Mouse (Mus musculus): ENCODE data around the gene Thada. TPM values are rescaled to one million over a fixed set of nuclear protein-coding genes. Genes with fewer than 3 reads are reported as not detected.
"Not testable (repeated sequence)": the region's sequence is repeated elsewhere in the genome, so short reads cannot be mapped to it uniquely, and the experiment has no call there.

Thada gene
- total RNA-seq, 4 experiments from 2014 or later: 14.7 to 20.5 (median 16.9) TPM

DNA sequence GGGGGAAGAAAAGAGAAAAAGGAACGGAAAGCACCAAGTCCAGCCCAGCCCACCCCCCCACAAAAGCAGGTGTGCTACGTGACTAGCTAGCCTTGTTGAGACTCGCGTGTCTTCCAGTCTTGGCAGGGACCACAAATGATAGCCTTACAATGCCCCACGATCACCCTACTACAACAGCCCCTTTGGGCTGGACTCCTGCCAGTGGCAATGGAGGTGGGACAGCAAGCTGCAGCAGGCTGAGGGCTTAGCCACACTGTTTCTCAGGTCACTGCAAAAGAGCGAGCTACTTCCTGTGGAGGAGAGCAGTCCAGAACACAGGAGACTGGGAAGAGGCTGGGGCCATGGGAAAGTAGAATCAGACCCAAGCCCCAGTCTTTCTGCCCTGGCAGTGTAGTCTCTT lies 201.7 kb downstream of the Thada start:
- no peak for DNase-seq (ENCODE audit: low spot score in 2 of 2)

DNA sequence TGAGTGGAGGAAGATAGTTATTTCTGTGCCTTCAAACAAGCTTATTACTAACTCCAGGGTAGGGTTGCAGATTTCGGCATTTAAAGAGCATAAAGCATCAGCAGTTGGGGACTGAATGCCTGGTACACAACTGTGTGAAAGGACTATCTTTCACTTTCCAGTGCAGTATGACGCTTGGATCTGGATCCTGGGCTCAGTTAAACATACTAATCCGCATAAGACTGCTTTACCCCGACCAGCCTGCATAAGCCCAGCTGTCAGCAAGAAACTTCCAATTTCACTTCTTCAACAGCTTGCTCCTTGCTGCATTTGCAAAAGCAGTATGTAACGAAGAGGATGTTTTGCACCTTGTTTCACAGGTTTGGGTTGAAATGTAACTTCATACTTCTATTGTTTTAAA lies 202.4 kb downstream of the Thada start:
- no peak for DNase-seq (ENCODE audit: low spot score in 2 of 2)

DNA sequence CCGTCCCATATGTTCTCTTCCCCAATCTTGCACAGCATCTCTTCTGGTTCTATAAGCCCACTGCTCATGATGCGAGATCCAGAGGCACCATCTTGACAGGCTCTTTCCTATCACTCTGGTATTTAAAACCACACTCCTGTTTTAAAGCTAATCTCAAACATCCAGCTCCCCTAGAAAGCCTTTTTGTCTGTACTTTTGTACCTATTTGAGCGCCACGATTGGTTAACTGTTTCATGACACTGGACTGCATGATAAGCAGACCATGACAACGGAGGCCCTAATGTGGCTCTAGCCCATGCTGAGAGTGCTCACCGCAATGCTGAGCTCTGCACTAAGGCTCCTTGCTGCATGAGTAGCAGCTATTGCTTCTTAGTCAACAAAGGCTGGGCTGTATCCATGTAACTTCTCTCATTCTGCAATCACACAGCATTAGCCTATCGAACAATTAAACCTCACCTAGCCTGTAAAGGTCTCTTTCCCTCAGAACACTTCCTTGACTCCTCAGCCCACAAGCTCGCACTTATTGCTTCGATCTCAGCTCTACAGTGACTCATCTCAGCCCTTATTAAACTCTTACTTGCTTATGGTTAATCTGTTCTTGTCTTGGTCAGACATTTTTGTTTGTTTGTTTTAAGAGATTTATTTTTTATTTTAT lies 203.6 kb downstream of the Thada start:
- DNase-seq (ENCODE audit: low spot score in 2 of 2): no peak

DNA sequence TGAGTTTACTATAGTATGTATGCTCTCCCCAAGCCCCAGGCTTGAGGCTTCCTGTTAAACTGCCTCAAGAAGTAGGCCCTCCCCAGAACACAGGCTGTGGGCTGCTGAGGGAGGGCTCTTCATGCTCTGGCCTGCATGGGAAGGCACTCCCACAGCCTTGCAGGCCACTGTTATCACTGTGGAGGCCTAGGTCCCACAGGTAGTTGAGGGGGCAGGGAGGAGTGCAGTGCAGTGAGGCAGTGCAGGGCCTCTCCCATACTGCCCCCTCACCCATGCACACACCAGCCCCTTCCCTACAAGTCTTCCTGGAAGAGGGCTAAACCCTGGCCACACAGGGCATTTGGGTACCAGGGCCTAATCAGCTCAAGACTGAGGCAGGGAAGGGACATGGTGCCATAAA lies 205.0 kb downstream of the Thada start:
- no peak for DNase-seq (ENCODE audit: low spot score in 2 of 2)

DNA sequence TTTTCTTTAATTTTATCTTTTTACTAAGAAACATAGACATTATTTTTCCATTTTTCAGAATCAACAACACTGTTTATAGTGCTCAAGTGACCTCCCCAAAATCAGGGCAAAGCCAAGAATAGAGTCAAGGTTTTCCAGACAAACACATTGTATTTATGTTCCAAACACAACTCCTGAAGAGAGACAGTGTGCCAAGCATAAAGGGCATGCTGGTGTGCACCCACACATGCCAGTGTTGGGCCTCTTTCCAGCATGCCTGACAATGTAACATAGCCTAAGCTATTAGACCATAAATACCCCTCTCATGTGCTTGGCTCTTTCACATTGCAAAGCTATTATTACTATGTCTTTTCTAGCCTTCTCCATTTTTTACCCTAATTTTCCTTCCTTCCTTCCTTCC lies 205.8 kb downstream of the Thada start:
- DNase-seq (ENCODE audit: low spot score in 2 of 2): no peak

DNA sequence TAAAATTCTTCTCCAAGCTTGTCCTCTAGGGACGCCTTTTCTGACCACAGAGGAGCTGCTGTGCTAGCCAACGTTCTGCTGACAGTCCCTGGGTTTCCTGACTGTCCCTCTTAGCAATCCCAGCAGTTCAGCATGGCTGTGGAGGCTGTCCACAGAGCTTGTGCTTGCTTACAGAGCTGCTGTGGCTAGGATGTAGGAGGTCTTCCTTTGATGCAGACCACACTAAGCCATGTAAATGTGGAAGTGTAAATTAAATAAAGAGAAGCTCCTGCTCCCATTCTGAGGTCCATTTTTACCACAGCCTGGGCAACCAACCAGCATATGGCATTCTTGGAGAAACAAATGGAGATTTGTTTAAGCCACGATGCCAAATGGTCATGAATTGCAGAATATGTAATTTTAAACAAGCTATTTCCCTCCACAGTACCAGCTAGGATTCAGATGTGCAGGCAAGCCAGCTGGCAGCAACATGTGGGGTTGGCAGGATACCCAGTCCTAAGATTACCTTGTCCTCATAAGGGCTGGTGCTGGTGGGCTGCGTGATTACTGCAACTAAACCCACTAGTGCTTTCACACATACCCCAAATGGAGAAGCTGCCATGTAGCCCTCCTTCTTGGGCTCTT lies 207.3 kb downstream of the Thada start:
- peak; percentile 61 to 73 for DNase-seq (ENCODE audit: low spot score in 2 of 2)

DNA sequence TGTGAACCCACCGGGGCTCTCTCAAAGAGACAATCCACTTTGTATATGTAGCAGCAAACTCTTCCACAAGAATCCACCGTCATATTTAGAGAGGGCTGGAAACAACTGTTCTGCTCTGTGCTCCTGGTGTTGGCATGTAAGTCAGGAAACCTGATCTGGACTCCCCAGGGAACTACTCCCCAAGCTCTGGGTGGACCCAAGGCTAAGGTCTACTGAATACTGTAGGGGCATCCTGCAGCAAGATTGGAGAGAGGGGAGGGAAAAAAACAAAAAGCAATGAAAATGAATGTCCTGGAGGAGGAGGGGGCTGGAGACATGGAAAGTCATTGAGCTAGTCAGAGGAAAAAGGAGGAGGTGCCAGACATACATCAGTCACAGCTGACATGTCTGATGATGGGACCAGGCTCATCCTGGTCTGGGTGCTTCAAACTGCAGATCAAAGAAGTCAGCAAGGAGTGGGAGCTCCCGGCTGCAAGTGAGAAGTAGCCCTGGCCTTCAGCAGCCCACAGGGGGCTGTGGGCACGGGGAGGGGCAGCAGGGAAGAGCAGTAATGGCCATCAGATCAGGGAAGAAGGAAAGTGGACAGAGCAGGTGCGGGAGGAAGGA lies 208.0 kb downstream of the Thada start:
- DNase-seq (ENCODE audit: low spot score in 2 of 2): no peak

DNA sequence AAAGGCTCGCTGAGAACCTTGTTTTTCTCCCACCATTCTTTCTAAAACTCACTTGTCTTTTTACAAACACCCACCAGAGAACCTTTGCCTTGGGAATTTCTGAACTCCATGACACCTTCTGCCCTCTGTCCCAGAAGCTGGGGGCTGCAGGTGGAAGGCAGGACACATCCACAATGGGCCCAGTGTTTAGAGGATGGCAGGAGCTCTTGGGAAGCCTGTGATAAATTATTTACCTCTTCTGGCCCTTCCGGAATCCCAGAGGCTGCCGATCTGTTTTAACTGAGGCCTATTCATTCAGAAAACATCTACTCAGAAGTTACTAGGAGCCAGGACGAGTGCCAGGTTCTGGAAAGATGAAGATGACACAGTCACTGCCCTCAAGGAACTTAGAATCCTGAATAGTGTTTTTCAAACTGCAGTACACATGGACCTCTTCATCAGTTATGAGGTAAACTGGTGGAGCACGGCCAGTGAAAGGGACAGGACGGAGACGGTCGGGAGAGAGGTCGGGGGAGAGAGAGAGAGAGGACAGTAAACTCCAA lies 209.7 kb downstream of the Thada start:
- no peak for DNase-seq (ENCODE audit: low spot score in 2 of 2)

DNA sequence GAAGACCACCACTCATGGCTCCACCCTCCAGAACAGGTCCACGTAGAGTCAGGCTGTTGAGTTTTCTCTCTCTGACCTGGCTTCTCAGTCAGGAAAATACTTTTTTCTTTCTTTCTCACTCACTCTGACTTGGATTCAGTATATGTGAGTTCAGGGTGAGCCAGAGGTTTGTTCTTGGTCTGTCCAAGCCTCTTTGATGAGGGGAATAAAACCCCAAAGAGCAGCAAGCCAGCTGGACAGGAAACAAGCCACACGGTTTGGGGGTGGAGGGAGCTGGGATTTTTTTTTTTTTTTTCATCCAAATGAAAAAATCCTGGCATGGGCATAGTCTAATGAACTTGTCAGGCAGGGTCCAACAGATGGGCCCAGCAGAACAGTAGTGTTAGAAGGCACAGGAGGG lies 210.2 kb downstream of the Thada start:
- no peak for DNase-seq (ENCODE audit: low spot score in 2 of 2)

DNA sequence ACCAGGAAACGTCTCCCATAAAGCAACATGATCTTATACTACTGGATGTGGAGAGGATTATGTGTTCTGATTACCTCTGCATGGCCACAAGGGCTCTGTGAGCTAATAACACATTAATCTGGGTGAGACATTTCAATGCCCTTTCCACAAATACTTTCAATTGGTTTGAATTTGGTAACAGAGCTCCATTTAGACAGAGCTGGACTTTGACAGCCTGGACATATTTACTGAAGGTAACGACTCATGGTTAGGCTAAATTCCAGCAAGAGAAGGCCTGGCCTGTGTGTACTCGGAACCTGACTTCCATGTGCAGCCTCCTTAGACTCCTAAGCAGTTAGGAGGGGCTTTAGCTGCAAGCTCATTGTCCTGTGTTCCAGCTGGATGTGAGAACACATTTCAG lies 214.6 kb downstream of the Thada start:
- no peak for DNase-seq (ENCODE audit: low spot score in 2 of 2)

DNA sequence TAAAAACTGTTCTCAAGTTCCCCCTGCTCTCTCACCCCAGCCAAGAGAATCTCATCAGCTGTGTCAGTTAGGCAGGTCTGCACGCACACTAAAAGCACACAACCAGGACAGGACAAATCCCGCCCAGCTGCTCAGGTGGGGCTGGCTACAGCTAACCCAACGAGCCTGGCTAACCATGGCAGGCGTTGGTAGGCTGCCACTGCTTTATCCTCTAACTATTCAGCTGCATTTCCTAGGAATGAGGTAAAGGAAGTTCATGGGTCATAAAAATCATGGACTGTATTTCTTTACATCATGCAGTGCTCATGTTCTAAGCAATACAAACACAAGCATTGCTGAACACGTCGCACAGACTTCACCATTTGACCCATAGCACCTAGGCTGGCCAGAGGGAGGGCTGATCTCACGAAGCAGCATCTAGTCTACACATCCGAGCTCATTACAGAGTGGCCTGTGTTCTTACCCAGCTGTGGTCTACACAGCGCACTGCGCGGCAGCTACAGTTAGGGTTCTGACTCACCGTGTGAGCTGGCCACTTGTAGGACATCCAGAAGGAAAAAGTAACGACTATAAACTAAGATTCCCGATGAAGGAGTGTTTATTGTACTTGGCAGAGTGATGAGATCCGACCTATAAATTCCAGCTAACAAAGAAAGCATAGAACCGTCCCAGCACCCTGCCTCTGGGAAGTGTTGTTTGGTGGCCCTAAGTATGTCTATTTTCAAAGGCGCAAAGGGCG lies 221.7 kb downstream of the Thada start:
- DNase-seq (ENCODE audit: low spot score in 2 of 2): no peak

DNA sequence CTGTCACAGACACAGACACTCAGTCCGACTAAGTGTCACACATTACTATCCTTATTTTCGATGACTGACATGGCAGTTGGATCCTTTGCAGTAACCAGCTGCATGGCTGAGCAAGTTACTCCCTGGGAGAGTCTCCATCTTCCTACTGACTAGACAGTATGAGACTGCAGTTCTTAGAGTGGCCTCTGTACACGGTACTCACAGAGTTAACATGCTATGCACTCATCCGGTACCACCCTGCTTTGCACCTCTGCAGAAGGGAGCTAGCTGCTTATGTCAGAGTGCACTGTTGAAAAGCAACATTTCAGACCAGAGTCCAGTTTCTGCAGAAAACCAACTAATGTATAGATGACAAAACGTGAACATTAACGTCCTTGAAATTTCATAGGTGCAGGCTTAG lies 222.2 kb downstream of the Thada start:
- DNase-seq (ENCODE audit: low spot score in 2 of 2): no peak

DNA sequence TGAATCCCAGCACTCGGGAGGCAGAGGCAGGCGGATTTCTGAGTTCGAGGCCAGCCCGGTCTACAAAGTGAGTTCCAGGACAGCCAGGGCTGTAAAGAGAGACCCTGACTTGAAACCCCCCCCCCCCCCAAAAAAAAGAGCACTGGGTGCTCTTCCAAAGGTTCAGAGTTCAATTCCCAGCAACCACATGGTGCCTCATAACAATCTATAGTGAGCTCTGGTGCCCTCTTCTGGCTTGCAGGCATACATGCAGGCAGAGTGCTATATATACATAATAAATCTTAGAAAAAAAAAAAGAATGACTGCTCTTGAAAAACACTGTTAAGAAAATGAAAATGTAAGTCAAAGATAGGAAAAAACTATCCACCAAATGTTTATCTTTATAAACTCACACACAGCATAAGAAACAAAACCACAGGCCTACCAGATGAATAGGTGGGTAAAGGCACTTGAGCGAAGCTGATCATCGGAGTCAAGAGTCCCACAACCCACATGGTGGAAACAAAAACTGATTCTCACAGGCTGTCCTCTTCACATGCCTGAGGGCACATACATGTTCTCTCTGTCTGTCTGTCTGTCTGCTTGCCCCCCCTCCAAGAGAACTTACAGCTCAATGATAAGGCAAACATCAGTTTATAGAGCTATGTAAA lies 224.6 kb downstream of the Thada start:
- DNase-seq (ENCODE audit: low spot score in 2 of 2): no peak

DNA sequence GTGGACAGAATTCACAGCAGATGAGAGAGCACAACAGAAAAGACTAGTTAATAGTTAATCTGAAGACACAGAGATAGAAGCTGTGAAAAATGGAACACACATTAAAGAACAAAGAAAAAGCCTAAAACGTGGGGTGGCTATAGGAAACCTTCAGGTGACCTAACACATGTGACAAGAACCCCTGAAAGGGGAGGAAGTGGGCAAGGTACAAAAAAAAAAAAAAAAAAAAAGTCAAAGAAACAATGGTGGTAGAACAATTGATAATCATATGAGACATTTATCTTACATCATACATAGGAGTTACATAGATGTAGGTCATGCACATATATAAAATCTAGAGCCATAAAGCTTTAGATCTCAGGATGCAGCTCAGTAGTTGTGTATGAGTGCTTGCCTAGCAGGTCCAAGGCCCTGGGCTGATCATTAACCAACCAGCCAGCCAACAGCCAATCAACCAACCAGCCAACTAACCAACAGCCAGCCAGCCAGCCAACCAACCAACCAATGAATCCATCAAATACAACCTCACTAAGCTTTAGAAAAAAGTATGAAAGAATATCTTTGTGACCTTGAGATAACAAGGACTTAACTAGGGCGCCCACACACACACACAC lies 226.2 kb downstream of the Thada start:
- DNase-seq (ENCODE audit: low spot score in 2 of 2): no peak

DNA sequence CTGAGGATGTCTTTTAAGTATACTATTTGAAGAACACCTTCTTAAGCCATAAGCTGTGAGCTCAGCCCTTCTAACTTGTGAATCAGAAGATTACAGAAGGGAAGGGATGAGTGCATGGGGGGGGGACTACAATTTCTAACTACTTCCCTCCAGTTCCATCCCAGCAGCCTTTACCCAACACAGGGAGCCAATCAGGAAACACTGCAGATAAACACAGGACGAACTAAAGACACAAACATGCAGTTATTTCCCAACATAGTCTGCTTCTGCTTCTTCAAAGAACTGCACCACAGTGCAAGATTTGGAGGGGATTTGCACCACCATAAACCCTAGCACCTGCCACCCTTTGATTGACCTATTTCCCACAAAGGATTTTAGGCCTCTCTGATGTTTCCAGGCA lies 227.8 kb downstream of the Thada start:
- DNase-seq (ENCODE audit: low spot score in 2 of 2): no peak

DNA sequence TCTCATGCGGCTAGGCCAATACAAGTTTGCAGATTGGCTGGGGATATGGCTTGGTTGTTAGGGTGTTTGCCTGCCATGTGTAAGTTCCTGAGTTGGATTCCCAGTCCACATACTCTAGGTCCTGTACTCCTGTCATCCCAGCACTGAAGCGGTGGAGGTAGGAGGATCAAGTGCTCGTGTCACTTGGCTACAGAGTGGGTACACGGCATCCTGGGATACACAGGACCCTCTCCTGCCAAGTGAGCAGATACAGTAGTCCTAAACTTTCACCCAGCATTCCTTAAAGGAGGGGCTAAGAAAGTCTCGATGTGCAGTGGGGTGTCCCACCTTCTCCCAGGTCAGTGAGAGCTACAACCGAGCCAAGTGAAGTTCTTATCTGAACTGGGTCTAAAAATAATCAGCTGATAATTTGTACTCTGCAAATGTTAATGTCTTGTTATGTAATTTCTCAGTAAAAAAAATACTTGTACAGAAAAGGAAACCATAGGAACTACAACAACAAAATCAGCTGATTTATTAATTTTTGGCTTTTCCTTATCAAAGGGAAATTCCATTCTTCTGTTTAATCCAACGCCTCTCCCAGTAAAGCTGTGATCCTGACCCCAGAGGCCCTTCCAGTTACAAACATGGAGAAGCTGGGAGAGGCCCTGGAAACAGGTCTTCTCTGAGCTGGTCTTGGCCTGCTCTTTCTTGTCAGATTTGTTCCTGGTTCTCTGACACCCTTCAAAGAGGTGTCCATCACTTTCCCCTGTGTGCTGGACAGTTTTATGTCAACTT lies 229.0 kb downstream of the Thada start:
- DNase-seq (ENCODE audit: low spot score in 2 of 2): no peak

DNA sequence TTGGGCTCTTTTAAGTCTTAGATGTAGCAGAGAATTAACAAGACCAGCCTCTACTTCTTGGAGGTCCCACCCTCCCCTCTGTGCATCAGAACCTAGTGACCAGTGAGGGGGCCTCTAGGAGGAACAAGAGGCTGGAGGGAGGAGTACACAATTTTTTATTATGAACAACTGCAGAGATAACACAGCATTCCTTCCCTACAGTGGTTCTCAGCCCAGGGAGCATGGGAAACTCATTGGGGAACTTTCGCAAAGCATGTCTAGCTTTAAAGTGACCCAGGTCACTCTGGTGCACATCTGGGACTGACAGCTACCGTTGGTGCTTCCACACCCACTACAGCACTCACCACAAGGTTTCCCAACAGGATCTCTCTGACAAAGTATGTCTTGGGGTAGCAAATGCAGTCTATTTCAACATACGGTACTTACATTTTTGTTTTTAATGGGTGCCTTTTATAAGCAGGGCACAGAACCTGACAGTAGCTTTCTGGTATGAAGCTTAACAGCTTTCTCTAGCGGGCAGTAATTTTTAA lies 230.5 kb downstream of the Thada start:
- no peak for DNase-seq (ENCODE audit: low spot score in 2 of 2)

DNA sequence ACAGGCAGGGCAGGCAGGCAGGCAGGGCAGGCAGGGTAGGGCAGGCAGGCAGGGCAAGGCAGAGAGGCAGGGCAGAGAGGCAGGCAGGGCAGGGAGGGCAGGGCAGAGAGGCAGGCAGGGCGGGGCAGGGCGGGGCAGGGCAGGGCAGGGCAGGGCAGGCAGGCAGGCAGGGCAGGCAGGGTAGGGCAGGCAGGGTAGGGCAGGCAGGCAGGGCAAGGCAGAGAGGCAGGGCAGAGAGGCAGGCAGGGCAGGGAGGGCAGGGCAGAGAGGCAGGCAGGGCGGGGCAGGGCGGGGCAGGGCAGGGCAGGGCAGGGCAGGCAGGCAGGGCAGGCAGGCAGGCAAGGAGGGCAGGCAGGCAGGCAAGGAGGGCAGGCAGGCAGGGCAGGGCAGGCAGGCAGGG lies 231.2 kb downstream of the Thada start:
- not testable (repeated sequence) for DNase-seq (ENCODE audit: low spot score in 2 of 2)

DNA sequence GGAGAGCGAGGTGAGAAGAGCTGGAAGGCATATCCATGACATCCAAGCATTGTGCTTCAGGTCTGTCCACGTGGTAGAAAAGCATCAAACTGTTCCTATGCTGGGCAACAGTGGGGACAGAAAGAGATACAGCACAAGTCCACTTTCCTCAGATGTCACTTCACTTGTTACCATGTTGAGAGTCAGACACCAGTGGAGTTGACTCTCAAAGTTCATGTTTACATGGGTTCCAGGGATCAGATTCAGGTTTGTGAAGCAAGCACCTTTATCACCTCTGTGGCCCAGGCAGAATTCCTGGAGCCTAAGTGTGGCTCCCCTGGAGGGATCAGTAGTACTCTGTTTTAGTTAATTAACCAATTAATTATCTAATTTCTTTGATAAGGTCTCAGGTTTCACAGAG lies 232.2 kb downstream of the Thada start:
- no peak for DNase-seq (ENCODE audit: low spot score in 2 of 2)

DNA sequence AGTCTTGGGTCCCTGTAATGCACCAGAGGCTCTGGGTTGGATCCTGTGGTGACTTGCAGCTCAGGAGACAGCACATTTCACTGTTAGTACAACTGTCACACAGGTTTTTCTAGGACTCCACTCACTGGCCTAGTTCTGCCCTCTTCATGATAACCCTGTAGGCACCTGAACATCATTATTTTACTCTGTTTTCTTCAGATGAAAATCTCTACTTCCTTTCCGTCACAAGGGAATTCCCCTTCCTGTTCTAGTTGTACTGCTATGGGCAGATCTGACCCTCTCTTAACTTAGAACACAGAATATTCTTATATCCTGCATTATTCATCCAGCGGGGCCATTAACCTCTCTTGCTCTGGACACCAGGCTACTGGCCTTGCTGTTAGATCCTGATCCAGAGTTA lies 234.6 kb downstream of the Thada start:
- DNase-seq (ENCODE audit: low spot score in 2 of 2): no peak
